Mouse (Mus musculus) G1E (cell line): ENCODE measurements around the gene Sumo3. TPM values are rescaled to one million over a fixed set of nuclear protein-coding genes. Genes with fewer than 3 reads are reported as not detected.

ENCODE experiments used
- ATAC-seq: 2 replicates; pipeline ENCODE4 v1.8.0; 2016; ENCODE audit warnings: mild to moderate bottlenecking; ENCODE audit not compliant: insufficient number of reproducible peaks, poor library complexity, low FRiP score, severe bottlenecking; ENCODE audit errors: extremely low read depth
- DNase-seq: peaks from one replicate; pipeline ENCODE4 v3.0.0; 2012; ENCODE audit warnings: low spot score
- H3K27me3 ChIP-seq: 2 replicates; pipeline ENCODE4 v1.6.1; 2012; ENCODE audit warnings: mild to moderate bottlenecking, low read length, inconsistent platforms; ENCODE audit not compliant: insufficient read depth
- H3K36me3 ChIP-seq: replicated peaks from 2 replicates; pipeline ENCODE3; 2012; ENCODE audit warnings: mild to moderate bottlenecking, inconsistent platforms
- H3K4me1 ChIP-seq: 2 replicates; pipeline ENCODE4 v1.6.1; 2012; ENCODE audit warnings: low read depth, low read length, inconsistent platforms, mixed read lengths; ENCODE audit not compliant: insufficient read depth
- H3K4me3 ChIP-seq: 2 replicates; pipeline ENCODE4 v1.5.1; 2012; ENCODE audit warnings: low read depth, mild to moderate bottlenecking, inconsistent platforms, low read length, moderate library complexity, mixed read lengths
- H3K9me3 ChIP-seq: replicated peaks from 2 replicates; pipeline ENCODE4 v1.6.1; 2012; ENCODE audit warnings: inconsistent platforms
- CTCF ChIP-seq: IDR thresholded peaks from 2 replicates; pipeline ENCODE4 v1.5.1; 2012; ENCODE audit warnings: low read depth, low read length, inconsistent platforms, mixed read lengths
- GATA1 ChIP-seq: IDR thresholded peaks from 2 replicates; pipeline ENCODE4 v1.6.1; 2012; ENCODE audit warnings: borderline replicate concordance, low read length, inconsistent platforms, mixed read lengths
- GATA2 ChIP-seq: IDR thresholded peaks from 2 replicates; pipeline ENCODE4 v1.6.1; 2012; ENCODE audit warnings: low read depth, low read length, inconsistent platforms, borderline replicate concordance
- POLR2AphosphoS5 ChIP-seq: IDR thresholded peaks from 2 replicates; pipeline ENCODE4 v1.6.1; 2012; ENCODE audit warnings: low read depth, low read length, inconsistent platforms; ENCODE audit not compliant: insufficient replicate concordance
- TAL1 ChIP-seq: conservative IDR thresholded peaks from 2 replicates; pipeline ENCODE4 v1.6.1; 2012; ENCODE audit warnings: low read depth, low read length, inconsistent platforms, mixed read lengths
- polyA plus RNA-seq: library from polyadenylated mRNA; stranded (reverse); fragments of >175 nt; gene quantifications from 2 replicates; pipeline ENCODE4 v1.2.3, GENCODE M21; 2012
- total RNA-seq, 2 experiments: library from RNA; stranded (forward) in 1 of 2; stranded (reverse) in 1 of 2; fragments of 200-1000 nt in 1 of 2; fragments of >200 nt in 1 of 2; fragmentation: Nextera tagmentation in 1 of 2; gene quantifications; 2 replicates each; pipeline ENCODE4 v1.2.3; 2014 to 2017

Gene Sumo3
- total and polyA plus RNA-seq, 3 experiments = 32.6 to 160 (median 96.3) TPM

DNA sequence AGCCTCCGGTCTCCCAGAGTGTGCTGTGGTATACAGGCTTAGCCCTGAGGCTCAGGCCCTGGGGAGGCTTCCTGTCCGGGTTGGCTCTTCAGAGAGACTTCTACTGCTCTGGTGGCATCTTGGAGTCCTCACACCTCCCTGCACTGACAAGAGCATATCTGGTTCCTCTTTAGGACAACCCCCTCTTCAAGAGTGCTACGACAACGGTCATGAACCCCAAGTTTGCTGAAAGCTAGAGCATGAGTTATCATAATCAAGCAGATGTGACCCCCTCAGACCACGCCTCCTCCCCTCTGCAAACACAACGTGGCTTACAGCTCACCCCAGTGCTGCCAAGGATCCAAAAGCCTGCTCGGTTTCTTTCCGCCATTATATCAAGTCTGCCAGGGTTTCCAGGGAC, 40.9 kb upstream of the Sumo3 start:
- Histone ChIP-seq H3K4me1 (peaks cover 91% of the 10 kb centered on the region), H3K4me3 (peak overlapping the region; percentile 50; the same call in 1 of the 2 replicates), H3K9me3 (no peaks in the 10 kb centered on the region), H3K27me3 (no peaks in the 10 kb centered on the region), H3K36me3 (peaks cover 74% of the 10 kb centered on the region)
- ATAC-seq = peak; percentile 86
- peak; percentile 73 for DNase-seq
- peak; percentile 74 for TF ChIP-seq TAL1
- TF ChIP-seq GATA2 = no peak

DNA sequence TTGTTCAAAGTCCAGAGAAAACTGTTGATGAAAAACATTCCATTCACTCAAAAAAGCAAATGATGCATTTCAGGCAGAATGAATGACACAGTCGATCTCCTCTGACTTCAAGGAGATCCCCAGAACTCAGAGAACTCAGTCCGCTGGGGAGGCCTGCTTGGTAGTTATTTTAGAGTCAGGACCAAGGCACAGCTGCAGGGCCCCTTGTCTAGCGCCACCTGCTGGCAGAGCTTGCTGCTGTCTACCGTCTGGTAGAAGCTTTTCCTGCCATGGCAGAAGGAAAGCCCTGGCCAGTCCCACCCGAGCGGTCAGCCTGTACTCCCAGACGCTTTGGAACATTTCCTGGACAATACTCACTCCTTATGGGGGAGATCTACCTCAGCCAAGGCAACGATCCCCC, 39.2 kb upstream of the Sumo3 start:
- H3K4me3 ChIP-seq = no peak overlapping the region
- H3K27me3 ChIP-seq = no peaks in the 10 kb centered on the region
- peaks cover 76% of the 10 kb centered on the region for H3K4me1 ChIP-seq
- no peak for ATAC-seq
- no peak for DNase-seq
- no peak for TF ChIP-seq POLR2AphosphoS5
- peak; percentile 88 for TF ChIP-seq CTCF
- H3K36me3 ChIP-seq = peaks cover 65% of the 10 kb centered on the region
- no peaks in the 10 kb centered on the region for H3K9me3 ChIP-seq

DNA sequence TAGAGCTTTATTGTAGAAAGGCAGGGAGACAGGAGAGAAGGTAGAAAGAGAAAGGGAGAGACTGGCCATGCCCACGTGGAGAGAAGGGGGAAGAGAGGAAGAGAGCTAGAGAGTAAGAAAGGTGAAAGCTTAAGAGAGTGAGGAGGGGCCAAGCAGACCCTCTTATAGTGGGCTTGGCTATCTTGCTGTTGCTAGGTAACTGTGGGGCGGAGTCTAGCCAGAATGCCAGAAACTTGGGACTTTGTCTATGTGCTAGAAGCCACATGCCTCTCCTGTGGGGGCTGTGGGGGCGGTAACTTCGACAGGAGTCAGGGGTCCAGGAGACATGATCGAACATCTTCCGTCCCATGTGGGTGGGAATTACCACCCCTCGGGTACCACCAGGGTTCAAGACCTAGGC, 36.4 kb upstream of the Sumo3 start:
- Histone ChIP-seq H3K27me3 (peaks cover 11% of the 10 kb centered on the region), H3K4me3 (no peak overlapping the region), H3K4me1 (peaks cover 67% of the 10 kb centered on the region), H3K9me3 (no peaks in the 10 kb centered on the region), H3K36me3 (peaks cover 37% of the 10 kb centered on the region)
- TF ChIP-seq POLR2AphosphoS5 = no peak
- TF ChIP-seq GATA1 = no peak
- TF ChIP-seq CTCF = no peak
- DNase-seq (no peak), ATAC-seq (no peak)

DNA sequence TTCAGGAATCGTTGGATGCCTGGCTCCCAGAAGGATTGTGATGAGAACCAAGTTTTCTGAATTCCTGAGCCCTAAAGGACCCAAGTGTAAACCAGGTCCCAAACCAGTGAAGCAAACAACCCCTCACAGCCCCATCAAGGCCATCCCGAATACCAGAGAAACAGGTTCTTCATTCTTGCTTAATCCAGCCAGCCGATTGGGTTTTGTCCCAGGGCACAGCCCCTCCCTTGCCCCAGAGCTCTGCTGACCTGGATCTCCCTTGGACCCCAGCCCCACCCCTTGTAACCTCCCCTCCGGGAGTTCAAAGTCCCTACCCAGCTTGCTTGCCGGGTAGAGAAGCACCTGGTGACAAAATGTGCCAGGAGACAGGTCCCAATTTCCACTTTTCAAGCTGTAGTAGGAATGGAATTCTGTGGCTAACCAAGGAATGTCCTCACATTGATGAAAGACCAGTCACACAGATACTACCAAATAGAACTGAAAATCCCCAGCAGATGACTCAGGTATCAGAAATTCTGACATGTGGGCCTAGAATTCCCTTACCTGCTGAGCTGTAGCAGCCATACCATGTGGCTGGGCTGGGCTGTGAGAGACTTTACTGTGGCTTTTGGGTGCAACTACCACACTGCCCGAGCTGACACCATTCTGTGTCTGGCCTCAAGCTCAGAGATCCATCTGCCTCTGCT, 35.8 kb upstream of the Sumo3 start:
- H3K27me3 ChIP-seq = peaks cover 14% of the 10 kb centered on the region
- peaks cover 64% of the 10 kb centered on the region for H3K4me1 ChIP-seq
- H3K4me3 ChIP-seq = no peak overlapping the region
- peaks cover 31% of the 10 kb centered on the region for H3K36me3 ChIP-seq
- TF ChIP-seq TAL1 = no peak
- TF ChIP-seq POLR2AphosphoS5 = no peak
- TF ChIP-seq GATA1 = no peak
- TF ChIP-seq GATA2 = no peak
- no peak for TF ChIP-seq CTCF
- ATAC-seq (no peak), DNase-seq (no peak)
- H3K9me3 ChIP-seq = no peaks in the 10 kb centered on the region

DNA sequence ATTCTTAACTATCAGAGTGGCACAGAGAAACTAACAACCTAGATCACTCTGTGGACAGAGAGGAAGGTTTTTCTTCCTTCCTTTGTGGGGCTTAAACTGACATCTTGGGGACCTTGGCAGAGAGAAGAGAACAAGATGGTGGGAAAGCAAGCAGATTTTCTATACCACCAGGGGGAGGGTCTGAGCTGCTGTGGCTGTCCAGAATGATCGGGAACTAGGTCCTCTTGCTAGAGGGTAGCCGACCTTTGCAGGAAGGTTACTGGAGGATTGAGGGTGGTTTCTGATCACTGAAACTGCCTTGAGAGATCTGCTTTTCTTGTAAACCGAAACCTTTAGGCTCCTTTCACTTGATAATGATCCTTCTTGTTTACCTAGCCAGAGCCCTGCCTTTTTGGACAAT, 33.7 kb upstream of the Sumo3 start:
- TF ChIP-seq GATA1 = no peak
- no peak for TF ChIP-seq CTCF
- no peak for TF ChIP-seq TAL1
- no peak for TF ChIP-seq POLR2AphosphoS5
- TF ChIP-seq GATA2 = no peak
- peaks cover 43% of the 10 kb centered on the region for H3K4me1 ChIP-seq
- peaks cover 11% of the 10 kb centered on the region for H3K36me3 ChIP-seq
- no peak for DNase-seq
- no peak overlapping the region for H3K4me3 ChIP-seq
- peaks cover 14% of the 10 kb centered on the region for H3K27me3 ChIP-seq
- ATAC-seq = no peak
- no peaks in the 10 kb centered on the region for H3K9me3 ChIP-seq

DNA sequence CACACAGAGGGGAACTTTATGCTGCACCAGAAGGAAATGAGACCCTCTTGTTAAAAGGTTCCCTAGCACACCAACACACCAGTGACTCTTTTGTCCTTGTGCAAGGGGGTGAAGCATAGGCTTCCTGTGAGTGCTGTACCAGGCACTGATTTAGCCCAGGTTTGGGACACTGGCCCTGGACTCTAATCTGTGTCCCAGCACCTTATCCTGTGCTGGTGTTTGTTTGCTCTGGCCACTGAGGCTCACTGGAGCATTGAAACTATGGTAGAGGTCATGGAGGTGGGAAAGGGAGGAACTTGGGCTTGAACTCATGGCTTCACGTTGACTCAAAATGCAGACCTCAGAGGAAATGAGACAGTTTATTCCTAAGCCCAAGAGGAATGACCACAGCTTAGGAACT, 32.7 kb upstream of the Sumo3 start:
- DNase-seq (no peak), ATAC-seq (no peak)
- no peaks in the 10 kb centered on the region for H3K9me3 ChIP-seq
- peaks cover 17% of the 10 kb centered on the region for H3K27me3 ChIP-seq
- H3K4me3 ChIP-seq = no peak overlapping the region
- peaks cover 35% of the 10 kb centered on the region for H3K4me1 ChIP-seq
- TF ChIP-seq CTCF (no peak), GATA2 (no peak), GATA1 (no peak)
- peaks cover 11% of the 10 kb centered on the region for H3K36me3 ChIP-seq
